Mouse (Mus musculus) limb, embryonic 12.5 days (tissue): ENCODE results near the gene Gpr85. TPM values are rescaled to one million over a fixed set of nuclear protein-coding genes. Genes with fewer than 3 reads are reported as not detected.

Experiments
- ATAC-seq: fragments of 200-750 bp; cut with Nextera tagmentation; 2 replicates; pipeline ENCODE4 v1.8.0; 2017; ENCODE audit warnings: low read depth, moderate TSS enrichment; ENCODE audit not compliant: insufficient number of reproducible peaks, insufficient read depth, low FRiP score, low TSS enrichment
- H3K27ac ChIP-seq: fragments of 300-500 bp; sonication (generic); 2 replicates; pipeline ENCODE4 v1.5.1; 2016; ENCODE audit warnings: mild to moderate bottlenecking, moderate library complexity
- H3K27me3 ChIP-seq: fragments of 300-500 bp; sonication (generic); 2 replicates; pipeline ENCODE4 v1.6.1; 2016; ENCODE audit warnings: mild to moderate bottlenecking, moderate library complexity
- H3K36me3 ChIP-seq: fragments of 300-500 bp; sonication (generic); 2 replicates; pipeline ENCODE4 v1.6.1; 2016; ENCODE audit warnings: mild to moderate bottlenecking, moderate library complexity
- H3K4me1 ChIP-seq: fragments of 300-500 bp; sonication (generic); replicated peaks from 2 replicates; pipeline ENCODE4 v1.6.1; 2016
- H3K4me2 ChIP-seq: fragments of 300-500 bp; sonication (generic); 2 replicates; pipeline ENCODE4 v1.6.1; 2016; ENCODE audit warnings: mild to moderate bottlenecking, moderate library complexity
- H3K4me3 ChIP-seq: fragments of 300-500 bp; sonication (generic); replicated peaks from 2 replicates; pipeline ENCODE4 v1.5.1; 2016; ENCODE audit warnings: mild to moderate bottlenecking
- H3K9ac ChIP-seq: fragments of 300-500 bp; sonication (generic); replicated peaks from 2 replicates; pipeline ENCODE4 v1.6.1; 2016; ENCODE audit warnings: mild to moderate bottlenecking, moderate library complexity
- H3K9me3 ChIP-seq: fragments of 300-500 bp; sonication (generic); 2 replicates; pipeline ENCODE4 v1.6.1; 2016; ENCODE audit warnings: mild to moderate bottlenecking, moderate library complexity
- WGBS: fragments of 180-500 bp; shearing (Covaris S2); methylation state at CpG from one replicate; pipeline ENCODE4 v1.1.7; 2016; 5-methylcytosine and 5-hydroxymethylcytosine counted together
- polyA plus RNA-seq: library from polyadenylated mRNA; unstranded; fragments of >200 nt; fragmentation: Nextera tagmentation; extraction: Ambion mirVana; gene quantifications from 2 replicates; pipeline ENCODE4 v1.2.1, GENCODE M21; 2016

Gpr85 gene
- polyA plus RNA-seq, 1 experiment from 2014 or later: 5.8 TPM

GRCm38 (mm10) chr6:13812157-13812556 is 27.6 kb downstream of the Gpr85 start:
- Histone ChIP-seq H3K9ac (no peak overlapping the region), H3K4me1 (no peaks in the 10 kb centered on the region), H3K36me3 (no peaks in the 10 kb centered on the region), H3K27me3 (no peaks in the 10 kb centered on the region), H3K9me3 (no peaks in the 10 kb centered on the region), H3K4me3 (no peak overlapping the region), H3K4me2 (no peak overlapping the region), H3K27ac (no peak overlapping the region)
- 77% methylated on average over 4 of the region's 4 CpGs for WGBS
- ATAC-seq: no peak

DNA sequence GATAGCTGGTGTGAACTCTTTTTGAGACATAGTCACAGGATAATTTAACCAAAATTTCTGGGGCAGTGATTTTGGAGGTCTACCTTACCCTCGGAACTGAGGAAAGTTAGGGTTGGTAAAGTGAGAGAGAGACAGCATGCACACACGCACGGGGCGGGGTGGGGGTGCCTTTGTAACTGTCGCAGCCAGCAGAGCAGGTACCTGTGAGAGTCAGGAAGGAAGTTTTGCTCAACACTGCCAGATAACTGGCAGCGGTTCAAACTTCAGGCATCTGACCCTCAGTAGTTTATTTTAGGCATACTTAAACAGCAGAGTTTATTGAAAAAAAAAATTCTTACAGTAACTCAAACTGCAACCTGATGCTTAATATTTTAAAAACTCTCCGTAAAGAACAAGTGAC is 39.7 kb downstream of the Gpr85 start:
- 67% methylated on average over 7 of the region's 7 CpGs for WGBS
- H3K27ac ChIP-seq: no peak overlapping the region
- no peaks in the 10 kb centered on the region for H3K36me3 ChIP-seq
- H3K9ac ChIP-seq: no peak overlapping the region
- H3K4me3 ChIP-seq: no peak overlapping the region
- no peak overlapping the region for H3K4me2 ChIP-seq
- no peaks in the 10 kb centered on the region for H3K4me1 ChIP-seq
- ATAC-seq: no peak
- H3K27me3 ChIP-seq: no peaks in the 10 kb centered on the region
- no peaks in the 10 kb centered on the region for H3K9me3 ChIP-seq

- no peaks in the 10 kb centered on the region for H3K36me3 ChIP-seq
- H3K4me1 ChIP-seq: no peaks in the 10 kb centered on the region
- H3K4me3 ChIP-seq: no peak overlapping the region
- H3K4me2 ChIP-seq: no peak overlapping the region
- no peaks in the 10 kb centered on the region for H3K27me3 ChIP-seq
- H3K27ac ChIP-seq: no peak overlapping the region
- H3K9me3 ChIP-seq: no peaks in the 10 kb centered on the region
- no peak overlapping the region for H3K9ac ChIP-seq
- no peak for ATAC-seq
Observed at GRCm38 (mm10) chr6:13797389-13797788, 42.4 kb downstream of the Gpr85 start.

Other genes starting within 250 kb of the Gpr85 start
- 43.0 and 45.7 TPM in 2 replicates for gene Tmem168, start 231.8 kb downstream of the Gpr85 start, polyA plus RNA-seq
- gene Bmt2, start 162.0 kb downstream of the Gpr85 start, polyA plus RNA-seq: 23.7 and 25.5 TPM in 2 replicates
- 99.3 and 100.0 TPM in 2 replicates for gene 2610001J05Rik, start 31.6 kb upstream of the Gpr85 start, polyA plus RNA-seq